Mouse (Mus musculus): ENCODE results near the gene Pdss2.

DNA sequence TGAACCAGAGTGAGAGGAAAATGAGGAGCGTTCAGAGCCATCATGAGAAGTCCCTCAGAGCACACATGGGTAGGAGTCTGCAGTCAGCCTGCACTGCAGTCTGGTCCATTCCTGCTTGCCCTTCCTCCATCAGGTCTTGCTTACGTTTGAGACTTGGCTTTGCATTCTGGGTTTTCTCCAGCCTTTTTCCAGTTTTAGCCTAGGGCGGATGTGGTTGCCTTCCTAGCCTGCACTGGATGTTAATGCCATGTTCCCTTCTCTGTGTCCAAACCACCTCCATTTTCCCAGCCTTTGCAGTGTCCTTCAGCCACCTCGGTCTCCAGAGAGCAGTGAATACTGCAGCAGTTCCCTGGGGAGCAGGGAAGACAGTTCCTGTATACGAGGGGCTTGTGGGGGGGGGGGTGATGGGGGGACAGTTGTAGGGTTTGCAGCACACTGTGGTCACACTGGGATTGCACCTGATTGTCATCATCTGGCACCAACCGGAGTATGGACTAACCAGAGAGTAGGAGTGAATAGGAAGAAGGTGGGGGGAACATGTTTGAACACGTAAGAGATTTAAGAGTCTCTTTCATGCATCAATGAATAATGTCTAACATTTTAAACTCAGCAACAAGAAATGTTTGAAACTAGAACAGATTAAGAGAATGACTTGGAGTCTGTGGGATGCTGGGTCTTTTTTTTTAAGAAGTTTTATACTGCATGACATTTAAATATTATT is 178.5 kb downstream of the Pdss2 start:
- no peak for TF ChIP-seq CHD2 (IDR thresholded peaks at IDR 0.05; ENCODE audit: low read depth, low read length)
- TF ChIP-seq HCFC1 (IDR thresholded peaks at IDR 0.05; ENCODE audit: borderline replicate concordance, insufficient read depth, low read length) = no peak
- TF ChIP-seq ZC3H11A (IDR thresholded peaks at IDR 0.05; ENCODE audit: borderline replicate concordance, low read depth, low read length) = no peak
- TF ChIP-seq ZNF384 (IDR thresholded peaks at IDR 0.05; ENCODE audit: low read depth, low read length) = no peak
- TF ChIP-seq MAFK (IDR thresholded peaks at IDR 0.05; ENCODE audit: insufficient read depth, low read depth, low read length) = no peak

Data from ES-E14 (cell line).